ENCODE assay signal across 15 mouse cellular contexts in genomic region chr10:118749756-118750155, GRCm38 (mm10).
DNase-seq lines count a peak whose midpoint lies in the region; ATAC-seq and TF ChIP-seq lines count a peak whose summit lies in the region.
"Had no signal": no experiment of that assay in that cellular context is flagged by ENCODE, and none has a peak within 500 bp of the region (broad histone marks: within the 10 kb centered on the region; RNA-seq: fewer than 3 reads in every experiment).

No protein-coding gene starts in this region.

- H3K27ac ChIP-seq in liver, adult 2 months (replicated peaks; ENCODE audit: insufficient read depth, low read depth, low read length) = peak overlapping the region; percentile 93
- H3K27ac ChIP-seq in liver, embryonic 12.5 days = no peak overlapping the region
- peak overlapping the region; percentile 72 for H3K27ac ChIP-seq in liver, embryonic 16.5 days (ENCODE audit: low read length)
- H3K27ac ChIP-seq: embryonic facial prominence, embryonic 10.5 days; hindbrain, embryonic 10.5 days; limb, embryonic 15.5 days; midbrain, embryonic 12.5 days had no signal

- no peaks in the 10 kb centered on the region for H3K79me2 ChIP-seq in liver, adult 2 months (ENCODE audit: control insufficient read depth, insufficient read depth, low read length)

- 17% methylated on average over 6 of the region's 6 CpGs for WGBS in liver, adult 2 months
- WGBS in liver, embryonic 12.5 days (ENCODE audit: insufficient replicate concordance) = 75% methylated on average over 6 of the region's 6 CpGs
- WGBS in liver, embryonic 16.5 days (ENCODE audit: insufficient replicate concordance) = 59% methylated on average over 6 of the region's 6 CpGs

- no peak for ATAC-seq in liver, embryonic 12.5 days
- peak; percentile 81 for ATAC-seq in liver, embryonic 16.5 days (ENCODE audit: low read depth)

- H3K4me2 ChIP-seq in liver, embryonic 12.5 days = no peak overlapping the region
- no peak overlapping the region for H3K4me2 ChIP-seq in liver, embryonic 16.5 days (ENCODE audit: low read depth, low read length)
- H3K4me2 ChIP-seq: heart, embryonic 11.5 days; limb, embryonic 15.5 days; midbrain, embryonic 12.5 days had no signal

- H3K27me3 ChIP-seq in liver, adult 2 months (ENCODE audit: control insufficient read depth, insufficient read depth, low read length) = no peaks in the 10 kb centered on the region
- no peaks in the 10 kb centered on the region for H3K27me3 ChIP-seq in liver, embryonic 12.5 days (replicated peaks)
- H3K27me3 ChIP-seq in liver, embryonic 16.5 days (ENCODE audit: control insufficient read depth, insufficient read depth, low read depth, low read length) = no peaks in the 10 kb centered on the region
- H3K27me3 ChIP-seq: limb, embryonic 15.5 days; midbrain, embryonic 12.5 days had no signal

- peak; percentile 9 for DNase-seq in embryo, embryonic 10.5 days (ENCODE audit: low spot score)
- DNase-seq in embryo, embryonic 10 days (ENCODE audit: low spot score) = no peak
- DNase-seq in liver, adult 2 months (ENCODE audit: extremely low read depth, low read depth, low spot score) = peak; percentile 99
- DNase-seq in adrenal gland, postnatal 36 days = peak; percentile 38 to 53
- no peak for DNase-seq in left cerebral cortex, postnatal 14 days (ENCODE audit: low spot score in 2 of 2)
- no peak for DNase-seq in thymus, adult 18-20 months
- DNase-seq: cerebellum, adult 9-11 months; layer of hippocampus, postnatal 36 days had no signal

- H3K9me3 ChIP-seq in liver, embryonic 12.5 days (replicated peaks) = no peaks in the 10 kb centered on the region
- H3K9me3 ChIP-seq in liver, embryonic 16.5 days (replicated peaks; ENCODE audit: control insufficient read depth, low read length) = no peaks in the 10 kb centered on the region
- H3K9me3 ChIP-seq: embryonic facial prominence, embryonic 10.5 days; hindbrain, embryonic 10.5 days; limb, embryonic 15.5 days; midbrain, embryonic 12.5 days had no signal

- H3K4me1 ChIP-seq in liver, adult 2 months (ENCODE audit: control insufficient read depth, insufficient read depth, low read length) = peaks cover 31% of the 10 kb centered on the region
- H3K4me1 ChIP-seq in liver, embryonic 12.5 days = peaks cover 10% of the 10 kb centered on the region; the same call in 1 of the 2 replicates
- peaks cover 3% of the 10 kb centered on the region for H3K4me1 ChIP-seq in liver, embryonic 16.5 days (ENCODE audit: control insufficient read depth, low read depth, low read length)
- H3K4me1 ChIP-seq: midbrain, embryonic 12.5 days had no signal

- no peaks in the 10 kb centered on the region for H3K36me3 ChIP-seq in liver, adult 2 months (ENCODE audit: control insufficient read depth, insufficient read depth, low read length)
- no peaks in the 10 kb centered on the region for H3K36me3 ChIP-seq in liver, embryonic 12.5 days
- no peaks in the 10 kb centered on the region for H3K36me3 ChIP-seq in liver, embryonic 16.5 days (ENCODE audit: control insufficient read depth, insufficient read depth)
- H3K36me3 ChIP-seq: embryonic facial prominence, embryonic 10.5 days; hindbrain, embryonic 10.5 days; limb, embryonic 15.5 days; midbrain, embryonic 12.5 days had no signal

- no peak overlapping the region for H3K4me3 ChIP-seq in liver, adult 2 months (ENCODE audit: insufficient read depth, low read depth, low read length)
- no peak overlapping the region for H3K4me3 ChIP-seq in liver, embryonic 12.5 days
- no peak overlapping the region for H3K4me3 ChIP-seq in liver, embryonic 16.5 days (ENCODE audit: low read depth, low read length)
- H3K4me3 ChIP-seq: embryonic facial prominence, embryonic 10.5 days; hindbrain, embryonic 10.5 days; limb, embryonic 15.5 days; midbrain, embryonic 12.5 days had no signal

- H3K9ac ChIP-seq in liver, adult 2 months (ENCODE audit: low read depth, low read length) = no peak overlapping the region; the same call in 1 of the 2 replicates
- H3K9ac ChIP-seq in liver, embryonic 12.5 days = no peak overlapping the region
- no peak overlapping the region for H3K9ac ChIP-seq in liver, embryonic 16.5 days (ENCODE audit: low read depth, low read length)
- H3K9ac ChIP-seq: limb, embryonic 15.5 days; midbrain, embryonic 12.5 days had no signal

- TF ChIP-seq POLR2A in liver, adult 2 months (IDR thresholded peaks at IDR 0.05; ENCODE audit: extremely low read depth, insufficient read depth, low read length) = no peak

- no peak for TF ChIP-seq CTCF in liver, adult 2 months (IDR thresholded peaks at IDR 0.05; ENCODE audit: low read depth, low read length)

- intact Hi-C loops in left cerebral cortex, postnatal 14 days (cut with DNase I) = no loop called here

Comparison
In these comparisons a context has a peak if more than half of its experiments do, and no peak if none do; other contexts are left out.
1. DNase-seq: peak in embryo, embryonic 10.5 days (single experiment), liver, adult 2 months (single experiment) and adrenal gland, postnatal 36 days (2 of 2); none in embryo, embryonic 10 days (single experiment), left cerebral cortex, postnatal 14 days (0 of 2) and thymus, adult 18-20 months (0 of 2).